Mouse (Mus musculus) heart, postnatal 0 days (tissue): ENCODE results near the gene Gpr152. TPM values are rescaled to one million over a fixed set of nuclear protein-coding genes. Genes with fewer than 3 reads are reported as not detected.
A peak's percentile ranks its signal among the peaks of the same experiment; 100 is the strongest.

Experiments
- ATAC-seq: fragments of 200-750 bp; cut with Nextera tagmentation; 2 replicates; pipeline ENCODE4 v1.8.0; 2017; ENCODE audit warnings: low read depth, moderate number of reproducible peaks, moderate library complexity; ENCODE audit not compliant: insufficient read depth
- DNase-seq: peaks from one replicate; pipeline ENCODE4 v3.0.0-alpha.2; 2016; ENCODE audit warnings: low spot score
- H3K27ac ChIP-seq: fragments of 300-500 bp; sonication (generic); 2 replicates; pipeline ENCODE4 v1.5.1; 2014; ENCODE audit warnings: low read depth, mild to moderate bottlenecking
- H3K27me3 ChIP-seq: fragments of 300-500 bp; sonication (generic); 2 replicates; pipeline ENCODE4 v1.6.1; 2014; ENCODE audit warnings: low read length, mixed read lengths; ENCODE audit not compliant: control insufficient read depth, insufficient read depth
- H3K36me3 ChIP-seq: fragments of 300-500 bp; sonication (generic); replicated peaks from 2 replicates; pipeline ENCODE4 v1.6.1; 2014; ENCODE audit warnings: low read length, mixed read lengths; ENCODE audit not compliant: control insufficient read depth, insufficient read depth
- H3K4me1 ChIP-seq: fragments of 300-500 bp; sonication (generic); 2 replicates; pipeline ENCODE4 v1.6.1; 2014; ENCODE audit warnings: antibody characterized with exemption; ENCODE audit not compliant: control insufficient read depth, insufficient read depth
- H3K4me2 ChIP-seq: fragments of 300-500 bp; sonication (generic); 2 replicates; pipeline ENCODE4 v1.6.1; 2014; ENCODE audit warnings: low read depth, mild to moderate bottlenecking, low read length, moderate library complexity
- H3K4me3 ChIP-seq: fragments of 300-500 bp; sonication (generic); 2 replicates; pipeline ENCODE4 v1.5.1; 2014; ENCODE audit warnings: low read depth, low read length
- H3K9ac ChIP-seq: fragments of 300-500 bp; sonication (generic); replicated peaks from 2 replicates; pipeline ENCODE4 v1.6.1; 2014; ENCODE audit warnings: low read depth, low read length, mixed read lengths
- H3K9me3 ChIP-seq: fragments of 300-500 bp; sonication (generic); replicated peaks from 2 replicates; pipeline ENCODE4 v1.6.1; 2016; ENCODE audit warnings: low read length; ENCODE audit not compliant: control insufficient read depth
- CTCF ChIP-seq: IDR thresholded peaks from 2 replicates; pipeline ENCODE4 v1.5.1; 2016; ENCODE audit warnings: antibody characterized with exemption, control low read depth, low read depth
- EP300 ChIP-seq: IDR thresholded peaks from 2 replicates; pipeline ENCODE4 v1.6.1; 2016; ENCODE audit warnings: antibody characterized with exemption, low read depth
- WGBS: fragments of 180-500 bp; shearing (Covaris S2); extraction: QIAGEN DNeasy Blood & Tissue Kit; methylation state at CpG from one replicate; pipeline ENCODE4 v1.1.7; 2014; 5-methylcytosine and 5-hydroxymethylcytosine counted together
- polyA plus RNA-seq: library from polyadenylated mRNA; unstranded; fragments of >200 nt; fragmentation: Nextera tagmentation; extraction: Ambion mirVana; gene quantifications from 2 replicates; pipeline ENCODE4 v1.2.1, GENCODE M21; 2015
- total RNA-seq: library from RNA; depleted of rRNA; stranded (reverse); fragments of >200 nt; gene quantifications from 2 replicates; pipeline ENCODE4 v1.2.3, GENCODE M21; 2014; ENCODE audit warnings: low replicate concordance

The Gpr152 gene
- total and polyA plus RNA-seq, 2 experiments from 2014 or later, result 0.03 TPM; not detected in 1

DNA sequence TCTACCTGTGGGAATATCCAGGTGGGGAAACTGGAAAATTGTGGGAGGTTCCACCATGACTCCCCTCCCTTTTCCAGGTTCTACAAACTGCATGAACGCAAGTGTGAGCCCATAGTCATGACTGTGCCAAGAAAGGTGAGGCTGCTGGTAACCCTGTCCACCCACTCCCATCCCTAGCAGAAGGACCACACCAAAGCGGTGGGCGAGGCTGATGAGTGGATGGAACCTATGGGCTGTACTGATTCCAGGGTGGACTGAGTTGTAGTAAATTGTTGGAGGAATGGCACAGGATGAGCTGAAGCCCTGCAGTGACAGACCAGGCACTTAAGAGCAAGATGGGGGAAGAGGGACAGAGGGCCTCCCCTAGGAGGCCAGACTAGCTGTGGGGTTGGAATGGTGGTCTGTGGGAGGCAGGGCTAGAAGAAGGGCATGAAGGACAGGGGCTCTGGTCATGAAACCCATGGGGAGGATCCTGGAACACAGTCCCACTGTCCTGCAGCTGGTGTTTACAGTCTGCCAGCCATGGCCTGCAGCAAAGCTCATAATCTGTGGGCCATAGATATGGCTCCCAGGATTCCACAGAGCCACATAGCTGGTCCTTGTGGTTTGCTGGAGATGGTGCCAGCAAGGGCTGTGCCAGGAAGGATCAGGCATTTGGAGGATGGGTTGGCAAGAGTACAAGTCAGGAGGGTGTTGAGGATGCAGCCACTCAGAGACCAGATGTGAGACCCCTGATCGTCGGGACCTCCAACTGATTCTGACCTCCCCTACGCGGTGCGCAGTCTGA is 13.1 kb downstream of the Gpr152 start:
- ATAC-seq (no peak), DNase-seq (no peak)
- peaks cover 53% of the 10 kb centered on the region for H3K36me3 ChIP-seq
- no peak overlapping the region for H3K4me3 ChIP-seq
- H3K9me3 ChIP-seq, result no peaks in the 10 kb centered on the region
- peak; percentile 4; the same call in 1 of the 2 replicates for TF ChIP-seq EP300
- no peak for TF ChIP-seq CTCF
- 77% methylated on average over 8 of the region's 8 CpGs for WGBS
- no peak overlapping the region for H3K4me2 ChIP-seq
- peak overlapping the region; percentile 52 for H3K27ac ChIP-seq
- H3K27me3 ChIP-seq, result no peaks in the 10 kb centered on the region
- H3K9ac ChIP-seq, result no peak overlapping the region
- H3K4me1 ChIP-seq, result peaks cover 21% of the 10 kb centered on the region

DNA sequence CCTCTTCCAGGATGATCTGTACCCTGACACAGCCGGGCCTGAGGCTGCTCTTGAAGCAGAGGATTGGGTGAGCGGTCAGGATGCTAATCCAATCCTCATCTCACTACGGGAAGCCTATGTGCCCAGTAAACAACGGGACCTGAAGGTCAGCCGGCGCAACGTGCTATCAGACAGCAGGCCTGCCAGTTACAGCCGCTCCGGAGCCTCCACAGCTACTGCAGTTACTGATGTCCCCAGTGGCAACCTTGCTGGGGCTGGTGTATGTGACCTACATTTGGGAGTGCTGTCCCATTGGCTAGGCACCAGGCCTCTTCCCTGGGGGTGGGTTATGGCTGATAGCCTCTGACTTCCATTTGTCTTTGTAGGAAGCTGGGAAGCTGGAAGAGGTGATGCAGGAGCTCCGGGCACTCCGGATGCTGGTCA is 13.7 kb downstream of the Gpr152 start, which contains the start of gene Ptprcap:
Gene Ptprcap (plus strand): TSS at position 373 of the 423 bp plus-strand sequence.
- Histone ChIP-seq H3K27ac (peak within 1 kb of the TSS; percentile 52), H3K4me1 (peaks cover 18% of the 10 kb centered on the region), H3K36me3 (peaks cover 58% of the 10 kb centered on the region), H3K4me2 (no peak within 1 kb of the TSS), H3K27me3 (no peaks in the 10 kb centered on the region), H3K4me3 (peak within 1 kb of the TSS; percentile 24; the same call in 1 of the 2 replicates), H3K9ac (no peak within 1 kb of the TSS), H3K9me3 (no peaks in the 10 kb centered on the region)
- ATAC-seq, result no peak
- 53% methylated on average over 11 of the region's 11 CpGs for WGBS
- no peak for DNase-seq
- no peak for TF ChIP-seq EP300
- TF ChIP-seq CTCF, result no peak

DNA sequence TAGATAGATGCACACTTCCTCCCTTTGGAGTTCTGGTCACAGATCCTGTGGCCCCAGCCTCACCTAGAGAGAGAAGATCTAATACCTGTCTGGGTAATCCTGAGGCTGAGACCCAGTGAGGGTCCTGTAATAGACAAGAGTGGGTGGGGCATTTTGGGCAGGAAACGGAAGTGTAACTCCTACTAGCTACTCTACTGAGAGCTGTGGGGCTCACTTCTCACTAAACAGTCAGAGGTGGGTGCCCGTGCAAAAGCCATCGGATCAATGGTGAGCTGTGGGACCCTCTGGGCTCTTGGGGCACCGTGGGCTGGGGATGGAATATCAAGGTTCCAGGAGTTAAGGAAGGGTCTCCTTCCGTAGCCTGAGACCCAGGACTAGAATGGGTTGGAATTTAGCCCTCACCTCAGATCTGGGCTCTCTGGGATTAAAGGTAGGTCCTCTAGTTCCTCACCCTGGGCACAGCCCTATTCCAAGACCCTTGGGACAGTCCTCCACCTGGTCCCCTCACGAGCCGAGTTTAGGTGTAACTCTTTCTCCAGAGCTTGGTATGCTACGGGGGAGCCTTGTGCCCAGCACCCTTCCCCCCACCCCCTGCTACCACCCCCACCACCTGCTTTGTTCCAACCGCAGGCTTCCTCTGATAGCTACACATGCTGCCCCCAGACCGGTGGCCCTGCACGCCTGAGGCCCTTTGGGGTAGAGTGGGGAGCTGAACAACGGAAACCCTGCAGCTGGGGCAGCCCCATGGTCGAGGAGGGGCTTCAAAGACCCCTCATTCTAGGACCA is 15.0 kb downstream of the Gpr152 start:
- no peak overlapping the region; the same call in 1 of the 2 replicates for H3K4me2 ChIP-seq
- TF ChIP-seq CTCF, result no peak
- TF ChIP-seq EP300, result peak; percentile 66; the same call in 1 of the 2 replicates
- peak overlapping the region; percentile 9; the same call in 1 of the 2 replicates for H3K27ac ChIP-seq
- H3K36me3 ChIP-seq, result peaks cover 72% of the 10 kb centered on the region
- H3K27me3 ChIP-seq, result no peaks in the 10 kb centered on the region
- DNase-seq (no peak), ATAC-seq (no peak)
- WGBS, result 64% methylated on average over 13 of the region's 13 CpGs
- H3K9me3 ChIP-seq, result no peaks in the 10 kb centered on the region
- H3K4me1 ChIP-seq, result peaks cover 10% of the 10 kb centered on the region; the same call in 1 of the 2 replicates
- peak overlapping the region; percentile 24; the same call in 1 of the 2 replicates for H3K4me3 ChIP-seq
- H3K9ac ChIP-seq, result no peak overlapping the region; the same call in 1 of the 2 replicates

DNA sequence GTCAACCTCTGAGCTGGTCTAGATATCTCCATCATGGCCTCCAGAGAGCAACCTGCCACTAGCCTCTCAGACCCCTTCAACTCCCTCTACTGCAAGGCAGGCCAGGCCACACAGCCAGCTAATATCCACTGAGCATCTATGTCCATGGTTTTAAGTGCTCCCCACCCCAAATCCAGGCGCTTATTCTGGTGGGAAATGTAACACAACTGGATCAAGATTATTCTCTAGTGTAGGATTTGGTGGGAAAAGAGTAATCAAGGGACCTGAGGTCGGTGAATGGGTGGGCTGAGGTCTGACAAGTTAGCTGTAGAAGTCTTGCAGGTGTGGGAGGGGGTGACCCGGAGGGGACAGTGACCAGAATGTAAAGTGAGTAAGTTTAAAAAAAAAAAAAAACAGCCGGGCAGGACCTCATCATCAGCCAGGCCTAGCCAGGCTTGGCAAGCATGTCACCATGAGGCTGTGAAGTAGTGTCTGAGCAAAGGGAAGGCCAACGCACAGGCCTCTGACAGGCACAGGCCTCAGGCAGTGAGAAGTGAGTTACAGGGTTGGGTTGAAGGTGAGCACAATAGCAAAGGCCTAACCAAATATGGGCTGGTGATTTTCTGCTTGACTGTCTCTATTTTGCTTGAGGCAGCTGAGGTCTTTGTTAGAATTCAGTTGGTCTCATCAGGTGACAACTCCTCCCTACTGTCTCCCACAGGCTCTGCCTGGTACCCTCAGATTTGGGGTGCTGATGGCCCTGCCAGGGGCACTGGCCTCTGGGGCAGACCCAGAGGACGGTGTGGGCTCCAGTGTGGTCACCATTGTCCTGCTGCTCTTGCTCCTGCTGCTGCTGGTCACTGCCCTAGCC is 15.9 kb downstream of the Gpr152 start:
- Histone ChIP-seq H3K9me3 (no peaks in the 10 kb centered on the region), H3K27me3 (no peaks in the 10 kb centered on the region), H3K4me2 (peak overlapping the region; percentile 14; the same call in 1 of the 2 replicates), H3K27ac (no peak overlapping the region), H3K4me3 (peak overlapping the region; percentile 24; the same call in 1 of the 2 replicates), H3K4me1 (peaks cover 5% of the 10 kb centered on the region; the same call in 1 of the 2 replicates), H3K36me3 (peaks cover 76% of the 10 kb centered on the region), H3K9ac (no peak overlapping the region; the same call in 1 of the 2 replicates)
- ATAC-seq (no peak), DNase-seq (no peak)
- WGBS, result 78% methylated on average over 6 of the region's 6 CpGs
- TF ChIP-seq EP300 (no peak), CTCF (no peak)
